Mouse (Mus musculus) hindbrain, embryonic 15.5 days (tissue): ENCODE results near the gene Gnat2. TPM values are rescaled to one million over a fixed set of nuclear protein-coding genes. Genes with fewer than 3 reads are reported as not detected.

Experiments used
- ATAC-seq: fragments of 200-750 bp; cut with Nextera tagmentation; 2 replicates; pipeline ENCODE4 v1.8.0; 2017; ENCODE audit warnings: low read depth, moderate number of reproducible peaks, moderate TSS enrichment; ENCODE audit not compliant: low FRiP score
- H3K27ac ChIP-seq: fragments of 300-500 bp; sonication (generic); replicated peaks from 2 replicates; pipeline ENCODE4 v1.5.1; 2015; ENCODE audit warnings: mild to moderate bottlenecking, inconsistent platforms
- H3K27me3 ChIP-seq: fragments of 300-500 bp; sonication (generic); 2 replicates; pipeline ENCODE4 v1.6.1; 2015; ENCODE audit warnings: control low read depth, inconsistent platforms
- H3K36me3 ChIP-seq: fragments of 300-500 bp; sonication (generic); 2 replicates; pipeline ENCODE4 v1.6.1; 2015; ENCODE audit warnings: control low read depth, inconsistent platforms
- H3K4me1 ChIP-seq: fragments of 300-500 bp; sonication (generic); replicated peaks from 2 replicates; pipeline ENCODE4 v1.6.1; 2015; ENCODE audit warnings: control low read depth, inconsistent platforms
- H3K4me2 ChIP-seq: fragments of 300-500 bp; sonication (generic); 2 replicates; pipeline ENCODE4 v1.6.1; 2015; ENCODE audit warnings: moderate library complexity, mild to moderate bottlenecking, inconsistent platforms
- H3K4me3 ChIP-seq: fragments of 300-500 bp; sonication (generic); 2 replicates; pipeline ENCODE4 v1.5.1; 2015; ENCODE audit warnings: mild to moderate bottlenecking, inconsistent platforms
- H3K9ac ChIP-seq: fragments of 300-500 bp; sonication (generic); 2 replicates; pipeline ENCODE4 v1.6.1; 2015; ENCODE audit warnings: inconsistent platforms
- H3K9me3 ChIP-seq: fragments of 300-500 bp; sonication (generic); 2 replicates; pipeline ENCODE4 v1.6.1; 2016; ENCODE audit warnings: control low read depth, inconsistent platforms
- WGBS: fragments of 180-500 bp; shearing (Covaris S2); methylation state at CpG from one replicate; pipeline ENCODE4 v1.1.7; 2015; 5-methylcytosine and 5-hydroxymethylcytosine counted together
- polyA plus RNA-seq: library from polyadenylated mRNA; unstranded; fragments of >200 nt; fragmentation: Nextera tagmentation; extraction: Ambion mirVana; gene quantifications from 2 replicates; pipeline ENCODE4 v1.2.1, GENCODE M21; 2015

Gnat2 gene
- polyA plus RNA-seq, 1 experiment from 2014 or later: 0.17 TPM

DNA sequence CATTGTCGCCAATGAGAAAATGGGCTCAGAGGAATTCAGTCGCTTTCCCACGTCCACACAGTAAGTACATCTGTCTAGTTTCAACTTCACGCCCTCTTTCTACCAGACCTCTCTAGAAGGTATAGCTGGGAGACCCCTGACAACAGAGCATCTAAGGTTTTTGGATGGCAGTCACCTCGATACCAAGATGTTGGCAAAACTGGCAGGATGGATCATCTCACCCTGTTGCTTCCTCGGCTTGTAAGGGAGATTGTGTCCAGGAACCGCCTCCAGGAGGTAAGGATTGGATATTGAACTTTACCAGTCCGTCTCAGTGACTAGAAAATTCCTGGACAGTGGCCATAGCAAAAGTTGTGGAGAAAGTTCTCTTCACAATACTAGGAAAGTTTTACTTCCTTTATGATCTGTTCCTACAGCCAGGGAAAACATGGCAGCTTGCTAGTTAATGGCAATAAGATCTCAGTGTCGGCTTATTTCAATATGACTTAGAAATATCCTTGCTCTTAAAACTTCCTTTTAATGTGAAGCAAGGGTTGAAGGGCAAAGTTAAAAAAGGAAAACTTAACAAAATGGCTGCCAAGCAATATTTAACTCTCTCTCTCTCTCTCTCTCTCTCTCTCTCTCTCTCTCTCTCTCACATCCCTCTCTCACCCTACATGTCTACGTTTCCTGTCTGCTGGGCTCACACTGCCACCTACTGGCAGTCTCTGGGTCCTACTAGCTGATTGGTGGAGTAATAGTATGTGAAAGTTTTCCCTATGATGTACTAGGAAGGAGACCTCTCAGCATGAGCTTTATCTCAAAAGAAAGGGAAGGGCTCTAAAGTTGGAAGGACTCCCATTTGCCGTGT is 55.0 kb downstream of the Gnat2 start:
- H3K9me3 ChIP-seq: no peaks in the 10 kb centered on the region
- no peak overlapping the region for H3K4me2 ChIP-seq
- 67% methylated on average over 11 of the region's 11 CpGs for WGBS
- peak; percentile 38; the same call in 1 of the 2 replicates for ATAC-seq
- H3K9ac ChIP-seq: no peak overlapping the region
- H3K4me3 ChIP-seq: no peak overlapping the region
- H3K27me3 ChIP-seq: no peaks in the 10 kb centered on the region
- H3K27ac ChIP-seq: no peak overlapping the region
- peaks cover 39% of the 10 kb centered on the region for H3K4me1 ChIP-seq
- H3K36me3 ChIP-seq: no peaks in the 10 kb centered on the region

Other genes with a start within 250 kb of the Gnat2 start
- gene Eps8l3, start 215.6 kb upstream of the Gnat2 start, polyA plus RNA-seq: 0.13 TPM in 1 of 2 replicates, not detected in the other
- gene Gstm5, start 197.0 kb upstream of the Gnat2 start, polyA plus RNA-seq: 248 and 252 TPM in 2 replicates
- gene Gstm7, start 161.0 kb upstream of the Gnat2 start, polyA plus RNA-seq: 48.0 and 52.9 TPM in 2 replicates
- 7.9 and 8.9 TPM in 2 replicates for gene Gstm6, start 149.0 kb upstream of the Gnat2 start, polyA plus RNA-seq
- gene Gstm3, start 123.5 kb upstream of the Gnat2 start, polyA plus RNA-seq: 0.12 TPM in 2 replicates
- 10.9 and 11.4 TPM in 2 replicates for gene Gstm2, start 106.3 kb upstream of the Gnat2 start, polyA plus RNA-seq
- 122 and 136 TPM in 2 replicates for gene Gstm1, start 74.8 kb upstream of the Gnat2 start, polyA plus RNA-seq
- gene Gstm4, start 47.9 kb upstream of the Gnat2 start, polyA plus RNA-seq: 18.2 and 18.6 TPM in 2 replicates
- 57.9 and 66.2 TPM in 2 replicates for gene Ampd2, start 6.1 kb upstream of the Gnat2 start, polyA plus RNA-seq
- gene Gnai3, start 53.4 kb downstream of the Gnat2 start, polyA plus RNA-seq: 120 and 122 TPM in 2 replicates
- gene Gpr61, start 62.1 kb downstream of the Gnat2 start, polyA plus RNA-seq: 6.1 and 6.4 TPM in 2 replicates
- gene Amigo1, start 93.5 kb downstream of the Gnat2 start, polyA plus RNA-seq: 13.3 and 16.6 TPM in 2 replicates
- 3.4 and 3.5 TPM in 2 replicates for gene Cyb561d1, start 108.4 kb downstream of the Gnat2 start, polyA plus RNA-seq
- 20.3 and 24.3 TPM in 2 replicates for gene Atxn7l2, start 118.1 kb downstream of the Gnat2 start, polyA plus RNA-seq
- gene Sypl2, start 133.9 kb downstream of the Gnat2 start, polyA plus RNA-seq: 0.47 and 1.2 TPM in 2 replicates
- 237 and 247 TPM in 2 replicates for gene Psma5, start 164.1 kb downstream of the Gnat2 start, polyA plus RNA-seq
- 18.8 and 20.8 TPM in 2 replicates for gene Sort1, start 191.3 kb downstream of the Gnat2 start, polyA plus RNA-seq